Mouse (Mus musculus) myocyte (in vitro differentiated cells): ENCODE data around the gene Ssu2. TPM values are rescaled to one million over a fixed set of nuclear protein-coding genes. Genes with fewer than 3 reads are reported as not detected.

ENCODE experiments used
- H3K27me3 ChIP-seq: one replicate; pipeline ENCODE4 v1.6.1; 2011; ENCODE audit not compliant: control insufficient read depth, insufficient read depth, insufficient read length
- H3K36me3 ChIP-seq: one replicate; pipeline ENCODE4 v1.6.1; 2011; ENCODE audit not compliant: control insufficient read depth, insufficient read depth
- H3K4me2 ChIP-seq: one replicate; pipeline ENCODE4 v1.6.1; 2011; ENCODE audit warnings: low read depth, control low read depth
- H3K4me3 ChIP-seq: one replicate; pipeline ENCODE4 v1.5.1; 2011; ENCODE audit warnings: mild to moderate bottlenecking, control low read depth, moderate library complexity
- H3K79me2 ChIP-seq: one replicate; pipeline ENCODE4 v1.6.1; 2011; ENCODE audit not compliant: control insufficient read depth, insufficient read depth
- H3ac ChIP-seq: one replicate; pipeline ENCODE4 v1.6.1; 2011; ENCODE audit not compliant: control insufficient read depth, insufficient read length
- CEBPB ChIP-seq: IDR thresholded peaks from 2 replicates; pipeline ENCODE4 v1.6.1; 2011; ENCODE audit warnings: mild to moderate bottlenecking, moderate library complexity; ENCODE audit not compliant: poor library complexity, insufficient read depth, severe bottlenecking
- E2F4 ChIP-seq: IDR thresholded peaks from one replicate; pipeline ENCODE4 v1.6.1; 2011; ENCODE audit warnings: mild to moderate bottlenecking, control low read depth, moderate library complexity; ENCODE audit not compliant: insufficient read depth
- MAX ChIP-seq: IDR thresholded peaks from one replicate; pipeline ENCODE4 v1.6.1; 2011; ENCODE audit warnings: low read depth, mild to moderate bottlenecking, control low read depth
- MYOD1 ChIP-seq, 3 experiments: IDR thresholded peaks; one replicate each; pipeline ENCODE4 v1.6.1; 2011; ENCODE audit warnings: control low read depth in 2 of 3, low read depth in 2 of 3, mild to moderate bottlenecking in 2 of 3, moderate library complexity in 1 of 3; ENCODE audit not compliant: insufficient read length in 2 of 3, control insufficient read depth in 1 of 3
- MYOG ChIP-seq, 3 experiments: IDR thresholded peaks; one replicate each; pipeline ENCODE4 v1.6.1; 2011; ENCODE audit warnings: control low read depth in 2 of 3, low read depth in 2 of 3, mild to moderate bottlenecking in 2 of 3; ENCODE audit not compliant: insufficient read length in 2 of 3, control insufficient read depth in 1 of 3, insufficient read depth in 1 of 3
- POLR2A ChIP-seq: IDR thresholded peaks from one replicate; pipeline ENCODE4 v1.6.1; 2011; ENCODE audit warnings: low read depth, mild to moderate bottlenecking, control low read depth, moderate library complexity; ENCODE audit not compliant: insufficient read length
- POLR2AphosphoS2 ChIP-seq: IDR thresholded peaks from one replicate; pipeline ENCODE4 v1.6.1; 2011; ENCODE audit warnings: low read depth, control low read depth; ENCODE audit not compliant: insufficient read length
- REST ChIP-seq: IDR thresholded peaks from one replicate; pipeline ENCODE4 v1.6.1; 2011; ENCODE audit warnings: mild to moderate bottlenecking, control low read depth, moderate library complexity; ENCODE audit not compliant: insufficient read depth, insufficient read length
- SRF ChIP-seq: IDR thresholded peaks from one replicate; pipeline ENCODE4 v1.6.1; 2011; ENCODE audit warnings: low read depth; ENCODE audit not compliant: control insufficient read depth, insufficient read length
- TCF12 ChIP-seq: IDR thresholded peaks from one replicate; pipeline ENCODE4 v1.6.1; 2011; ENCODE audit warnings: mild to moderate bottlenecking, control low read depth; ENCODE audit not compliant: poor library complexity, insufficient read depth, severe bottlenecking
- TCF3 ChIP-seq: IDR thresholded peaks from one replicate; pipeline ENCODE4 v1.6.1; 2011; ENCODE audit warnings: low read depth, control low read depth; ENCODE audit not compliant: insufficient read length
- USF1 ChIP-seq: IDR thresholded peaks from one replicate; pipeline ENCODE4 v1.6.1; 2011; ENCODE audit warnings: low read depth, mild to moderate bottlenecking, control low read depth, moderate library complexity
- polyA plus RNA-seq: library from polyadenylated mRNA; unstranded; fragments of >200 nt; fragmentation: generic; extraction: Trizol; gene quantifications from one replicate; pipeline ENCODE4 v1.2.1, GENCODE M21; 2012; ENCODE audit warnings: missing spikeins

Gene Ssu2
- polyA plus RNA-seq, 1 experiment: 1.0 TPM

DNA sequence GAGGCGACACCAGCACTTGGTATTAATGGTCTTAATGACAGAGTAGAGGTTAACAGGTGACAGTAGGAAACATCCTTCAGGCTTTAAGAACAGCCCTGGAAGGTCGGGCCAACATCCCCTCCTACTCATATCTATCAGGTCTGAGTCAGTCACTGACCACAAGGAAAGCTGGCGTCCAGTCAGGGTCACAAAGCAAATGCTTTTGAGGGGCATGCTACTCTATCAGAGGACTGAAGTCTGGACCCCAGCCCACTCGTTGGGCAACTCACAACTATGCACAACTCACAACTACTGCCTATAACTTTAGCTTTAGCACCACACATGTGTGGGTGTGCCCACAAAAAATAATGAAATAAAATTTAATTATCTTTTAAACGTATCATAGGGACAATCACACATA lies 16.3 kb upstream of the Ssu2 start:
- Histone ChIP-seq H3ac (no peak overlapping the region), H3K79me2 (no peaks in the 10 kb centered on the region), H3K36me3 (no peaks in the 10 kb centered on the region), H3K27me3 (no peaks in the 10 kb centered on the region), H3K4me3 (no peak overlapping the region), H3K4me2 (no peak overlapping the region)
- no peak for TF ChIP-seq POLR2AphosphoS2
- TF ChIP-seq MYOD1 (IDR thresholded peaks at IDR 0.05; ENCODE audit: control insufficient read depth in 1 of 3, insufficient read length in 2 of 3, low read depth in 2 of 3): peak in 1 of 3 experiments; percentile 36

DNA sequence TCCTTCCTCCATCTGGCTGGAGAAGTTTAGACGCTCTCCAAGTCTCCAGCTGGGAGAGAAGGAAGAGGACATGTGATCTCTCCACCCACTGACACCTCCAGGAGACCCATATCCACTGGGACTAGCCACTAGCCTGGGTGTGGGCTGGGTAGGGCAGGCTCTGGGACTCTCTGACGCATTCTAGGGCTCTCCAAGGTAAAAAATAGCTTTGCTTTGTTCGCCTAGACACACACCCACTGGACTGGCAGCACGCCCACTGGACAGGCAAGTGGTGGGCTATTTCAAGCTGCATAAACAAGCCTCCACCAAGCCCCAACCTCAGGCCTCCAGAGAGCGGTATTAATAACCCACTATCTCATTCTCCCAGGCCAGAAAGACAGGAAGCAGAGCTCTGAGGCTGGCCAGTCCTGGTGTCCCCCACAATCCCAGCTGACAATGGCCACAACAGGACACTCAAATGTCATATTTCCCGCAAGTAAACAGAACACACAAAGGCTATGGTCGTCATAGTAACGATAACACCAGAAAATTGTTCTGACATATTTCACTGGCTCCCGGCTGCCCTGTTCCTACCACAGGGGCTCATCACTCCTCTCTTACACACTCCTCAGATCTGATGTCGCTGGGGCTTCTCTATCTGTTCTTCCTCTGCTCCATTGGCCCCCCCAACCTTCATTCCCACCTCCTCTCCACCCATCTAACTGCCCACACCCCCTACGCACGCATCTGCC lies 14.3 kb upstream of the Ssu2 start:
- Histone ChIP-seq H3K79me2 (no peaks in the 10 kb centered on the region), H3ac (no peak overlapping the region), H3K4me2 (peak overlapping the region; percentile 51), H3K36me3 (no peaks in the 10 kb centered on the region), H3K4me3 (no peak overlapping the region), H3K27me3 (no peaks in the 10 kb centered on the region)
- TF ChIP-seq POLR2A (no peak), POLR2AphosphoS2 (no peak), CEBPB (no peak), E2F4 (no peak), REST (no peak), MYOG (IDR thresholded peaks at IDR 0.05; ENCODE audit: control insufficient read depth in 1 of 3, insufficient read depth in 1 of 3, insufficient read length in 2 of 3, low read depth in 2 of 3) (peak in 1 of 3 experiments; percentile 73), TCF3 (no peak), MYOD1 (IDR thresholded peaks at IDR 0.05; ENCODE audit: control insufficient read depth in 1 of 3, insufficient read length in 2 of 3, low read depth in 2 of 3) (peak in 1 of 3 experiments; percentile 73), MAX (no peak), TCF12 (no peak), SRF (no peak), USF1 (peak; percentile 50)

DNA sequence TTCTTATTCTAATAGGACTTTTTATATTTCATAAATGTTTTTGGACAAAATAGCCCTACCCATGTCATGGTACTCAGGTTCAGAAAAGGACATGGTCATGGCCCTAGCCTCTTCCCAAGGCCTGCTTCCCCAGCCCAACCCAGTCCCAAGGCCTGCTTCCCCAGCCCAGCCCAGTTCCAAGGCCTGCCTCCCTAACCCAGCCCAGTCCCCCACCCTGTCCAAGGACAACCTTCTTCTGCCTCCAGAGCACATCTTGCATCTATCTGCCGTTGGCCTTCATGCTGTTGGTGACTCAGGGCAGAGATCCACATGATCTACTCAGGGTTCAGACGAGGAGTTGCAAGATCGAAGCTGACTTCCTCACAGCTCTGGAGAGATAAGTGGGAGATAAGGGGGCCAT lies 9.5 kb upstream of the Ssu2 start:
- H3K4me3 ChIP-seq: no peak overlapping the region
- no peak for TF ChIP-seq MYOG (IDR thresholded peaks at IDR 0.05; ENCODE audit: control insufficient read depth in 1 of 3, insufficient read depth in 1 of 3, insufficient read length in 2 of 3, low read depth in 2 of 3)
- no peak for TF ChIP-seq MAX
- no peak for TF ChIP-seq USF1
- no peak for TF ChIP-seq TCF12
- TF ChIP-seq POLR2A: no peak
- TF ChIP-seq TCF3: no peak
- TF ChIP-seq SRF: no peak
- no peak for TF ChIP-seq MYOD1 (IDR thresholded peaks at IDR 0.05; ENCODE audit: control insufficient read depth in 1 of 3, insufficient read length in 2 of 3, low read depth in 2 of 3)
- no peak for TF ChIP-seq REST
- H3K4me2 ChIP-seq: no peak overlapping the region
- H3K79me2 ChIP-seq: no peaks in the 10 kb centered on the region
- no peaks in the 10 kb centered on the region for H3K36me3 ChIP-seq
- H3K27me3 ChIP-seq: no peaks in the 10 kb centered on the region
- no peak overlapping the region for H3ac ChIP-seq

DNA sequence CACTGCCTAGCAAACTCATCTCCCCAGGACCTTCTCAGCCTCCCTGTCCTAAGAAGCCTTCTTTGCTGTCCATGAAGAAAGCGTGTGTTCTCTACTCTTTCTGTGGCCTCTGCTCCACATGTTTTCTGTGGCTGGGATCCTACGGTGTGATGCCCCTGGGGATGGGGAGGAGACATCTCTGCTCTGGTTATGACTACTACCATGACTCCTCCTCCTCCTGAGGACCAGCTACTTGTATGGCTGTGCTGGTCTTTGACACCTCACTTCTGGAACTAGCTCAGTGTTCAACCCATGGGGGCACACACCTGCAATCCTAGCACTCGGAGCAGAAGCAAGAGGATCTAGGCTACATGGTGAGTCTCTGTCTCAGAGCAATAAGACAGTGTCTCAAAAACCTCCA lies 8.5 kb upstream of the Ssu2 start:
- Histone ChIP-seq H3K79me2 (no peaks in the 10 kb centered on the region), H3K36me3 (no peaks in the 10 kb centered on the region), H3K4me3 (no peak overlapping the region), H3K4me2 (no peak overlapping the region), H3ac (no peak overlapping the region), H3K27me3 (no peaks in the 10 kb centered on the region)
- TF ChIP-seq CEBPB: no peak
- no peak for TF ChIP-seq MAX
- TF ChIP-seq TCF3: no peak

DNA sequence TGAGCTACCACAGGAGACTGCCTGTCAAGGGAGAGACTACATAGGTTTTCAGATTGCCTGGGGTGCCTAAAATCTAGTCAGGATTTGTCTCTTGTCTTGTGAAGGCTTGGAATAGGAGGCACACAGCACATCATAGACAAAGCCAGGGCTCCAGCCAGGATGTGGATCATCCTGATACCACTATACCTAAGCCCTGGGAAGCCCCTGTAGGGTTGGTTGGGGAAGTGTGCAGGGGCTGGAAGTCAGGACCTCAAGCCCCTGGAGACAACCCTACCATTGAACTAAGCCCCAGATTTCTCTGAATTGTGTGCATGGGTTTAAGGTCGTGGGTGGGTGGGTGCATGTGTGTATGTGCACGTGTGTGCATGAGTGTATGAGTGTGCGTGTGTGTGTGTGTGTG lies 562 bp upstream of the Ssu2 start:
- Histone ChIP-seq H3K4me3 (no peak overlapping the region), H3K36me3 (no peaks in the 10 kb centered on the region), H3K27me3 (no peaks in the 10 kb centered on the region), H3K79me2 (no peaks in the 10 kb centered on the region), H3K4me2 (no peak overlapping the region), H3ac (no peak overlapping the region)
- no peak for TF ChIP-seq MYOG (IDR thresholded peaks at IDR 0.05; ENCODE audit: control insufficient read depth in 1 of 3, insufficient read depth in 1 of 3, insufficient read length in 2 of 3, low read depth in 2 of 3)
- TF ChIP-seq SRF: no peak
- no peak for TF ChIP-seq REST
- TF ChIP-seq POLR2A: no peak
- TF ChIP-seq TCF12: no peak
- no peak for TF ChIP-seq MAX
- TF ChIP-seq E2F4: no peak
